ENCODE assay signal across 10 mouse cellular contexts in genomic region chr14:37950212-37950876, GRCm38 (mm10).
A peak's percentile ranks its signal among the peaks of the same experiment; 100 is the strongest.
DNase-seq lines count a peak whose midpoint lies in the region; ATAC-seq and TF ChIP-seq lines count a peak whose summit lies in the region.
"Had no signal": no experiment of that assay in that cellular context is flagged by ENCODE, and none has a peak within 500 bp of the region (broad histone marks: within the 10 kb centered on the region; RNA-seq: fewer than 3 reads in every experiment).

No protein-coding gene starts in this region.

- H3K27ac ChIP-seq in forebrain, postnatal 0 days (ENCODE audit: low read depth, low read length) = no peak overlapping the region
- H3K27ac ChIP-seq: limb, embryonic 12.5 days had no signal

- ATAC-seq in forebrain, postnatal 0 days = peak; percentile 48; the same call in 1 of the 2 replicates

- peak; percentile 42 for TF ChIP-seq CTCF in forebrain, postnatal 0 days (IDR thresholded peaks at IDR 0.05; ENCODE audit: low read depth)

- WGBS in forebrain, postnatal 0 days = 98% methylated on average over 2 of the region's 2 CpGs

- H3K4me2 ChIP-seq in forebrain, postnatal 0 days (ENCODE audit: low read depth) = no peak overlapping the region
- H3K4me2 ChIP-seq: limb, embryonic 12.5 days had no signal

- H3K9ac ChIP-seq in forebrain, postnatal 0 days = no peak overlapping the region
- H3K9ac ChIP-seq: limb, embryonic 12.5 days had no signal

- DNase-seq in adrenal gland, postnatal 14 days = peak; percentile 9
- DNase-seq in adrenal gland, adult 8-10 months = no peak
- DNase-seq in layer of hippocampus, postnatal 10 days (ENCODE audit: low spot score in 2 of 2) = peak; percentile 31 to 46
- no peak for DNase-seq in layer of hippocampus, adult 9-11 months
- DNase-seq in ES-CJ7 (ENCODE audit: low read depth, low spot score) = peak; percentile 8
- DNase-seq in forebrain, postnatal 0 days = peak; percentile 21
- DNase-seq in yolk sac, embryonic 10.5 days (ENCODE audit: low spot score) = no peak
- DNase-seq in kidney, postnatal 25 days = no peak
- DNase-seq: thymus, adult 18-20 months had no signal

- no peaks in the 10 kb centered on the region for H3K9me3 ChIP-seq in forebrain, postnatal 0 days (ENCODE audit: low read length)
- H3K9me3 ChIP-seq: limb, embryonic 12.5 days had no signal

- H3K36me3 ChIP-seq in forebrain, postnatal 0 days (ENCODE audit: insufficient read depth) = no peaks in the 10 kb centered on the region
- H3K36me3 ChIP-seq: limb, embryonic 12.5 days had no signal

- no peaks in the 10 kb centered on the region for H3K27me3 ChIP-seq in forebrain, postnatal 0 days (ENCODE audit: insufficient read depth, low read length)
- H3K27me3 ChIP-seq: limb, embryonic 12.5 days had no signal

- no peaks in the 10 kb centered on the region for H3K4me1 ChIP-seq in forebrain, postnatal 0 days (ENCODE audit: insufficient read depth)
- H3K4me1 ChIP-seq: limb, embryonic 12.5 days had no signal

- H3K4me3 ChIP-seq in forebrain, postnatal 0 days (ENCODE audit: low read depth, low read length) = no peak overlapping the region
- H3K4me3 ChIP-seq: limb, embryonic 12.5 days had no signal

Comparison
In these comparisons a context has a peak if more than half of its experiments do, and no peak if none do; other contexts are left out.
1. DNase-seq: peak in adrenal gland, postnatal 14 days (single experiment), layer of hippocampus, postnatal 10 days (2 of 2), ES-CJ7 (single experiment) and forebrain, postnatal 0 days (single experiment); none in adrenal gland, adult 8-10 months (single experiment), layer of hippocampus, adult 9-11 months (single experiment), yolk sac, embryonic 10.5 days (single experiment) and kidney, postnatal 25 days (0 of 2).